Mouse (Mus musculus) gastrocnemius, postnatal 4 days (tissue): ENCODE data around the gene Flt1. TPM values are rescaled to one million over a fixed set of nuclear protein-coding genes. Genes with fewer than 3 reads are reported as not detected.
"Not testable (repeated sequence)": the region's sequence is repeated elsewhere in the genome, so short reads cannot be mapped to it uniquely, and the experiment has no call there.

Experiments used
- DNase-seq, 2 experiments: peaks; one replicate each; pipeline ENCODE4 v3.0.0; 2021 to 2022; ENCODE audit warnings: low spot score in 2 of 2, mixed read lengths in 2 of 2
- total RNA-seq, 2 experiments: library from RNA; stranded (reverse); gene quantifications; 2 replicates each; pipeline ENCODE4 v1.2.3; 2021

Gene Flt1
- total RNA-seq, 2 experiments from 2014 or later = 17.5 to 18.2 TPM

DNA sequence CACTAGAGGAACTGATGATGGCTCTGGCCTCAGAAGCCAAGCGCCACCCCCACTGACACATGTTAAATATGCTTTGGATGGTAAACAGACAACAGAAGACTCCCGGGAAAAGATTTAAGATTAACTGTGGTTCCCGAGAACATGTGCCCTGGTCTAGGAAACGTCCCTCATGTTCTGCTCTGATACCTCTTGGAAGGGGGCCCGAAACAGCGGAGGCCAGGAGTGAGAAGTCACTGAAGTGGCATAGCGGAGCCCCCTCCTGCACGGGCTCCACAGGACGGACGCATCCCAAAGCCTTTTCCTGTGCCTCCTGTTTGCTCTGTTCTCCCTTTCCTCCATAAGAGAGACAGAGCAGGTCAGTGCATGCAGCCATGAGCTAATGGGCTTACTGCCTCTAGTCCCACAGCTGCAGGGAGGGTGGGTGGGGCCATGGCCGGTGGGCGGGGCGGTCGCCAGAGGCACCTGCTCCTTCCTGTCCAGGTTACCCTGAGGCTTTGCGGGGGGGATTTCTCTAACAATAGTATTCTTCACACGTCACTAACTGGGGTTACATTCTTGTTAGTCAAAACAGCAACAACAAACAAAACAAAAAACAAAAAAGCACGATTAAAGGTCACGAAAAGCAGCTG is 162.2 kb downstream of the Flt1 start:
- no peak for DNase-seq

GRCm38 (mm10) chr5:147557641-147558040 is 168.2 kb downstream of the Flt1 start:
- not testable (repeated sequence) for DNase-seq

- DNase-seq = no peak
Observed at GRCm38 (mm10) chr5:147551879-147552627, 173.8 kb downstream of the Flt1 start.

DNA sequence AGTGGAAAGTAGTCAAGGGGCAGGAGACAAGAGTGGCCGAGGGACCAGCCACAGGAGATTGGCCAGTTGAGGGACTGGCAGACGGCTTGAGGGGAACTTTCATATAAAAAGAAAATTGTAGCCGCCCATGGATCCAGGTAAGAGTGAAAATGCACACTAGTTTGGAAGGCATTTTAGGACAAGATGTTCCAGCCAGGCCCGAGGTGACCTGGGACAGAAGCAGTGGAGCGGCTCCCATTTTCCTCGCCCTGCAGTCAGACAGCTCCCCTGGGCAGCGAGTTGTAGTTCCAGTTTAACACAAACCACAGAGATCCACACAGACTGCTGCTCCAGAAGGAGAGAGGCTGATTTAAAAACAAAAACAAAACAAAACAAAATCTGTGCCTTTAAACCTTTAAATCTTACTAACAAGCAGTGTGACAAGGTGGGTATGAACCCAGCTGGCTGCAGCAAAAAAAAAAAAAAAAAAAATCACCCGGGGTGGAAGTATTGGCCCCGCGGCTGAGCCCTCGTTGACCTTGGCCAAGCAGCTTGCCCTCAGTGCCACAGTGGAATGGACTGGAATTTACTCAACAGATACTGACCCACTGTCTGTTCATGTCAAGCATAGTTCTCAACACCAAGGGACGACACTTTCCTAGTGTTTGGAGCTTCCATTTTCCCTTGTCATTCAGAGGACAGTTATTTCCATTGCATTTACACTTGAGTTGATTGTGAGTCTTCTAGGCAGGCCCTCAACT is 176.6 kb downstream of the Flt1 start:
- DNase-seq = no peak

DNA sequence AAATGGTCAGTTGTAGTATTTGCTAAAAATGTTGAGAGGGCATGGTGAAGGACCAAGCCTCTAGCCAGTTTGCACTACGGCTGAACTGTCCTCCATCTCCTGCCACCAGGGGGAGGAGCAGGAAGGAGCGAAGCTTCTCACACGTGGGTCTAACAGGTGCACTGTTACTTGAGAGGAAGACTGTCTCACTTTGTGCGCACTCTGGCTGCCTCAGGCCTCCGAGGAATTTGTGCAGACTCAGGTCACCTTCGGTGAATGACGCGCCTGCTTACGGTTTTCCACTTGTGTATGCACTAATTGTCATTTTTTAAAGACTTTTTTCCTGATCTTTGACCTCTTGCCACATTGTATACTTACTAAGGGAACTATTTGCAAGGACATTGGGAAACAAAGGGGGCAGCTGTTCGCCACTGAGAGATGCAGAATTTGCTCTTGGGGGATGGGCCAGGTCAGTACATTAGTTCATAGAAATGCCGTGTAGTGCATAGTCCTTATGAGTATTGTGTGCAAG is 180.0 kb downstream of the Flt1 start:
- peak in 1 of 2 experiments; percentile 20 for DNase-seq

DNA sequence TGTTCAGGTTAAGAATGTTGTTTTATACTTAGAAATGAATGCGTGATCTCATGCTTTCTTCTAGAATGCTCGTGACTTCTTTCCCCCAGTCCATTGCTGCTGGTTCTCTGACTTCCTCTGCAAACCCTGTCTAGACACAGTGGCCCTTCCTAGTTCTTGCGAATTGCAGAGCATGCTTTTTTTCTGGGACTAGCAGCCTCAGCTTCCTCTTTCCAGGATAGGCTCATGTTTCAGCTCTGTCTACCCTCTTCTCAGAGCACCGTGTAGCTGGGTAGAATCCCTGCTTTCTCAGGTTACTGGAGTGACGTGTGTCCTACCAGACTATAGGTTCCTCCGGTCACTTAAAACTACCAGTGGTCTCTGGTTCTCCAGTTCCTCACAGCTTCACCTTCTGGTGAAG is 183.5 kb downstream of the Flt1 start:
- no peak for DNase-seq

DNA sequence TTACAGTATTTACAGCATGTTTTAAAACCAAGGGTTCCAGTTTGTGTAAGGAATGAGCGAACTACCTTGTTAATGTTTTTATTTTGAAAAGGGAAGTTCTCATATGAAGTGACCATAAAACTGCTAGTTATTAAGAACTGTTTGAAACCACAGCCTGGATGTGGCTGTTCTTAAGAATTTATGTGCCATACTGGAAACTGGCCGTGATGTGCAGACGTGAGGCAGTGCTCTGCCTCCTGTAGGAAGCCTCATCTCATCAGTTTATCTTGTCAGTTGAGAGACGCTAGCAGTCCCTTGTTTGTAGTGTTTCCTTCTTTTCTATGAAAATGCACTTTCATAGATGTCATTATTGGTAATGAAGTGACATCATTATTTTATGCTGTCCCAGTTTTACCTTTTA is 186.0 kb downstream of the Flt1 start:
- DNase-seq = no peak

GRCm38 (mm10) chr5:147539409-147539808 is 186.4 kb downstream of the Flt1 start:
- DNase-seq = no peak

DNA sequence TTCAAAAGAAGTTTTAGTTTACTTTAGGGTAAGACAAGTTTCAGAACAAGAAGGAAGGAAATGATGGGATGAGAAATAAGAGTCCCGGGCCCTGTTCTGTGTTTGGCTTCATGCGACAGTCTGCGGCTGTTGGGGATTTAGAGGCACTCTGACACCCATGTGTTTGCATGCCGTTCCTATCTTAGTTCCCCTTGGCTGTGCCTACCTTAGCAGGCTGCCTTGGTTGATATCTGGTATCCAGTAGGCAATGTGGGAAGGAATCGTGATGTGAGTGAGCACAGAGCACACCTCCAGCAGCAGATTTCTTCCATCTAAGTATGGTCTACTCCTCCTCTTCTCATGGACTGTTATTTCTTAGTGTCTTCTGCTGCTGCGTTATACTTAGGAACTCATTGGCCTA is 193.8 kb downstream of the Flt1 start:
- no peak for DNase-seq

GRCm38 (mm10) chr5:147527788-147528187 is 198.0 kb downstream of the Flt1 start:
- DNase-seq = no peak

DNA sequence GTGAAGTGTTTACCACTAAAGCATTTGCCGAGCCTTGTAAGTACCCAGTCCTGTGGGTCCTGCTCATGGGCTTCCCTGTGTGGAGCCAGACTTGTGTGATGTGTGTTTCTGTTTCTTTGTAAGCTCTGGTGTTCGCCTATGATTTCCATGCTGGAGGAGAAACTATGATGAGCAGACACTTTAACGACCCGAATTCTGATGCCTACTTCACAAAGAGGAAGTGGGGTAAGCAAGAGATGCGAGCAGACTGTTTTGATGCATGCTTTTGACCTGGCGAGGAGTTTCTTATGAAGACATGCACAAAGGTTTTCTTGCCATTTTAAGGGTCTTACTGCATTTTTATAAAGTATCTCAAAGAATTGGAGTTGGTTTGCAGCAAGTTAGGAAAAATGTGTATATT is 198.8 kb downstream of the Flt1 start:
- no peak for DNase-seq

Other genes with a start within 250 kb of the Flt1 start
- gene Pomp, start 134.4 kb upstream of the Flt1 start, total RNA-seq = 100 to 1,000 TPM; 128 to 151 TPM
- 1 to 10 TPM; 3.4 to 4.3 TPM for gene Slc46a3, start 168.8 kb upstream of the Flt1 start, total RNA-seq
- gene Mtus2, start 231.3 kb upstream of the Flt1 start, total RNA-seq = 1 to 10 TPM; 2.6 TPM